ENCODE assay signal across 30 mouse cellular contexts in genomic region chr11:77709039-77709438, GRCm38 (mm10). TPM values are rescaled to one million over a fixed set of nuclear protein-coding genes. Genes with fewer than 3 reads are reported as not detected.
A peak's percentile ranks its signal among the peaks of the same experiment; 100 is the strongest.
DNase-seq lines count a peak whose midpoint lies in the region; ATAC-seq and TF ChIP-seq lines count a peak whose summit lies in the region.
"Had no signal": no experiment of that assay in that cellular context is flagged by ENCODE, and none has a peak within 500 bp of the region (broad histone marks: within the 10 kb centered on the region; RNA-seq: fewer than 3 reads in every experiment).

No protein-coding gene starts in this region.

- no peak for TF ChIP-seq EP300 in heart, postnatal 0 days (IDR thresholded peaks at IDR 0.05; ENCODE audit: low read depth)

- ATAC-seq in heart, embryonic 12.5 days (ENCODE audit: insufficient number of reproducible peaks, low FRiP score) = no peak
- no peak for ATAC-seq in heart, postnatal 0 days (ENCODE audit: insufficient read depth, low read depth)
- no peak for ATAC-seq in heart, embryonic 11.5 days (replicated peaks; ENCODE audit: insufficient number of reproducible peaks, low FRiP score, low TSS enrichment)
- ATAC-seq: CD4-positive, CD25-positive, alpha-beta regulatory T cell, adult 4 months; forebrain, embryonic 14.5 days; forebrain, postnatal 0 days; hindbrain, embryonic 16.5 days; intestine, embryonic 15.5 days had no signal

- no peak overlapping the region for H3K9ac ChIP-seq in heart, embryonic 12.5 days
- no peak overlapping the region for H3K9ac ChIP-seq in heart, postnatal 0 days (replicated peaks; ENCODE audit: low read depth, low read length)
- no peak overlapping the region for H3K9ac ChIP-seq in heart, embryonic 11.5 days (ENCODE audit: low read depth, low read length)
- H3K9ac ChIP-seq: embryonic facial prominence, embryonic 12.5 days; embryonic facial prominence, embryonic 15.5 days; forebrain, postnatal 0 days; heart, embryonic 15.5 days; hindbrain, embryonic 13.5 days; intestine, embryonic 15.5 days had no signal

- no peaks in the 10 kb centered on the region for H3K9me3 ChIP-seq in heart, embryonic 12.5 days (replicated peaks)
- H3K9me3 ChIP-seq in heart, postnatal 0 days (replicated peaks; ENCODE audit: control insufficient read depth, low read length) = no peaks in the 10 kb centered on the region
- H3K9me3 ChIP-seq in heart, embryonic 11.5 days (replicated peaks; ENCODE audit: control insufficient read depth, low read length) = no peaks in the 10 kb centered on the region
- H3K9me3 ChIP-seq: embryonic facial prominence, embryonic 12.5 days; embryonic facial prominence, embryonic 15.5 days; heart, embryonic 15.5 days; hindbrain, embryonic 10.5 days; hindbrain, embryonic 13.5 days; intestine, embryonic 15.5 days had no signal

- H3K4me2 ChIP-seq in heart, embryonic 12.5 days = no peak overlapping the region
- H3K4me2 ChIP-seq in heart, postnatal 0 days (ENCODE audit: low read depth, low read length) = no peak overlapping the region
- no peak overlapping the region for H3K4me2 ChIP-seq in heart, embryonic 11.5 days
- H3K4me2 ChIP-seq: embryonic facial prominence, embryonic 12.5 days; embryonic facial prominence, embryonic 15.5 days; heart, embryonic 15.5 days; hindbrain, embryonic 13.5 days; intestine, embryonic 15.5 days had no signal

- DNase-seq in heart, adult 18-20 months = peak; percentile 27 to 35
- DNase-seq in heart, postnatal 0 days (ENCODE audit: low spot score) = no peak
- DNase-seq in kidney, adult 11 months = peak; percentile 12
- no peak for DNase-seq in kidney, postnatal 36 days
- DNase-seq in skeletal muscle tissue, adult 2 months (ENCODE audit: low read depth, low spot score) = peak; percentile 10
- no peak for DNase-seq in thymus, adult 2 months
- DNase-seq: adrenal gland, adult 2 months; adrenal gland, postnatal 14 days; cerebellum, adult 11 months; cerebellum, adult 9-11 months; forebrain, postnatal 0 days; gastrocnemius, postnatal 25 days; kidney, adult 18-20 months had no signal

- no peak for TF ChIP-seq CTCF in heart, postnatal 0 days (IDR thresholded peaks at IDR 0.05; ENCODE audit: low read depth)
- no peak for TF ChIP-seq CTCF in thymus, adult 2 months (IDR thresholded peaks at IDR 0.05; ENCODE audit: borderline replicate concordance, control insufficient read depth, extremely low read depth, insufficient read depth, low read length, poor library complexity)

- H3K4me3 ChIP-seq in heart, embryonic 12.5 days = no peak overlapping the region
- H3K4me3 ChIP-seq in heart, postnatal 0 days (ENCODE audit: low read depth, low read length) = no peak overlapping the region
- H3K4me3 ChIP-seq in heart, embryonic 11.5 days (ENCODE audit: low read depth, low read length) = no peak overlapping the region
- H3K4me3 ChIP-seq in thymus, adult 2 months (ENCODE audit: control insufficient read depth, insufficient read depth, low read length) = no peak overlapping the region
- H3K4me3 ChIP-seq: embryonic facial prominence, embryonic 12.5 days; embryonic facial prominence, embryonic 15.5 days; heart, embryonic 15.5 days; hindbrain, embryonic 10.5 days; hindbrain, embryonic 13.5 days; intestine, embryonic 15.5 days had no signal

- peaks cover 40% of the 10 kb centered on the region for H3K36me3 ChIP-seq in heart, embryonic 12.5 days
- peaks cover 48% of the 10 kb centered on the region for H3K36me3 ChIP-seq in heart, postnatal 0 days (replicated peaks; ENCODE audit: control insufficient read depth, insufficient read depth, low read length)
- peaks cover 10% of the 10 kb centered on the region; the same call in 1 of the 2 replicates for H3K36me3 ChIP-seq in heart, embryonic 11.5 days (ENCODE audit: control insufficient read depth, insufficient read depth, low read length)
- peaks cover 59% of the 10 kb centered on the region for H3K36me3 ChIP-seq in thymus, adult 2 months (ENCODE audit: control insufficient read depth, insufficient read depth, low read length)

- no peak for TF ChIP-seq POLR2A in thymus, adult 2 months (IDR thresholded peaks at IDR 0.05; ENCODE audit: control insufficient read depth, extremely low read depth, insufficient read depth, low read length, poor library complexity)

- WGBS in heart, embryonic 12.5 days = 85% methylated on average over 3 of the region's 3 CpGs
- WGBS in heart, postnatal 0 days = 47% methylated on average over 3 of the region's 3 CpGs
- WGBS in heart, embryonic 11.5 days (ENCODE audit: insufficient replicate concordance) = 82% methylated on average over 3 of the region's 3 CpGs
- 90% methylated on average over 3 of the region's 3 CpGs for WGBS in thymus, adult 2 months

- H3K27me3 ChIP-seq in heart, embryonic 12.5 days (replicated peaks) = no peaks in the 10 kb centered on the region
- no peaks in the 10 kb centered on the region for H3K27me3 ChIP-seq in heart, postnatal 0 days (ENCODE audit: control insufficient read depth, insufficient read depth, low read length)
- H3K27me3 ChIP-seq in heart, embryonic 11.5 days (ENCODE audit: control insufficient read depth, insufficient read depth, low read length) = no peaks in the 10 kb centered on the region
- no peaks in the 10 kb centered on the region for H3K27me3 ChIP-seq in thymus, adult 2 months (ENCODE audit: control insufficient read depth, insufficient read depth, low read length)
- H3K27me3 ChIP-seq: embryonic facial prominence, embryonic 12.5 days; embryonic facial prominence, embryonic 15.5 days; heart, embryonic 15.5 days; hindbrain, embryonic 13.5 days; intestine, embryonic 15.5 days had no signal

- H3K4me1 ChIP-seq in heart, embryonic 12.5 days (replicated peaks) = 0 out of 2 replicates have a peak, but pooled peaks cover 6% of the 10 kb centered on the region
- no peaks in the 10 kb centered on the region for H3K4me1 ChIP-seq in heart, postnatal 0 days (ENCODE audit: control insufficient read depth, insufficient read depth)
- H3K4me1 ChIP-seq in heart, embryonic 11.5 days (ENCODE audit: control insufficient read depth, insufficient read depth, low read length) = no peaks in the 10 kb centered on the region
- no peaks in the 10 kb centered on the region for H3K4me1 ChIP-seq in thymus, adult 2 months (replicated peaks; ENCODE audit: control insufficient read depth, insufficient read depth, low read length)
- H3K4me1 ChIP-seq: embryonic facial prominence, embryonic 12.5 days; embryonic facial prominence, embryonic 15.5 days; heart, embryonic 15.5 days; hindbrain, embryonic 10.5 days; hindbrain, embryonic 13.5 days; intestine, embryonic 15.5 days had no signal

- H3K27ac ChIP-seq in heart, embryonic 12.5 days (ENCODE audit: poor library complexity, severe bottlenecking) = no peak overlapping the region
- H3K27ac ChIP-seq in heart, postnatal 0 days (ENCODE audit: low read depth) = 0 out of 2 replicates have a peak overlapping the region, but pooled peaks have one; percentile 20
- H3K27ac ChIP-seq in heart, embryonic 11.5 days (ENCODE audit: low read depth, low read length) = no peak overlapping the region
- H3K27ac ChIP-seq in thymus, adult 2 months (ENCODE audit: control insufficient read depth, insufficient read depth, low read length) = no peak overlapping the region
- H3K27ac ChIP-seq: embryonic facial prominence, embryonic 12.5 days; embryonic facial prominence, embryonic 15.5 days; heart, embryonic 15.5 days; hindbrain, embryonic 10.5 days; hindbrain, embryonic 13.5 days; intestine, embryonic 15.5 days had no signal

RNA-seq across cellular contexts. Expression of gene Cryba1, which starts 16.0 kb away (rescaled TPM):
- not detected for total RNA-seq in heart, adult 18-20 months (2021)
- polyA plus RNA-seq in heart, embryonic 12.5 days (2016; fragmentation: Nextera tagmentation; extraction: Ambion mirVana) = 0.51 TPM in 1 of 2 replicates, not detected in the other
- total RNA-seq in heart, postnatal 0 days (2014; rRNA removed; ENCODE audit: low replicate concordance) = not detected in 2 replicates
- not detected in 2 replicates for polyA plus RNA-seq in heart, postnatal 0 days (2015; fragmentation: Nextera tagmentation; extraction: Ambion mirVana)
- not detected in 2 replicates for polyA plus RNA-seq in heart, embryonic 11.5 days (2014; fragmentation: Nextera tagmentation; extraction: Ambion mirVana)
- polyA plus RNA-seq in thymus, adult 2 months (2012; rRNA removed) = 0.13 and 0.36 TPM in 2 replicates
- total RNA-seq: adrenal gland, adult 2 months; adrenal gland, postnatal 14 days; adrenal gland, postnatal 4 days; common myeloid progenitor, adult 5-6 weeks; gastrocnemius, adult 8-10 months; gastrocnemius, postnatal 25 days; granulocyte monocyte progenitor cell, adult 5-6 weeks; MEL had no signal
- polyA plus RNA-seq: adrenal gland, adult 2 months; CD4-positive, CD25-positive, alpha-beta regulatory T cell, adult 4 months; cerebellum, adult 2 months; heart, embryonic 15.5 days; intestine, embryonic 15.5 days had no signal

RNA-seq across cellular contexts. Expression of gene Nufip2, which starts 23.1 kb away (rescaled TPM):
- total RNA-seq in heart, adult 18-20 months (2021) = 10 to 100 TPM; 47.0 to 47.9 TPM
- polyA plus RNA-seq in heart, embryonic 12.5 days (2016; fragmentation: Nextera tagmentation; extraction: Ambion mirVana) = 4.4 and 4.9 TPM in 2 replicates
- total RNA-seq in heart, postnatal 0 days (2014; rRNA removed; ENCODE audit: low replicate concordance) = 30.5 and 55.1 TPM in 2 replicates
- polyA plus RNA-seq in heart, postnatal 0 days (2015; fragmentation: Nextera tagmentation; extraction: Ambion mirVana) = 3.0 and 3.5 TPM in 2 replicates
- 3.8 and 11.3 TPM in 2 replicates for polyA plus RNA-seq in heart, embryonic 11.5 days (2014; fragmentation: Nextera tagmentation; extraction: Ambion mirVana)
- polyA plus RNA-seq in thymus, adult 2 months (2012; rRNA removed) = 30.1 and 38.8 TPM in 2 replicates

RNA-seq across cellular contexts. Expression of gene Myo18a, which starts 54.0 kb away (rescaled TPM):
- total RNA-seq in heart, adult 18-20 months (2021) = 100 to 1,000 TPM; 228 to 270 TPM
- 154 and 164 TPM in 2 replicates for polyA plus RNA-seq in heart, embryonic 12.5 days (2016; fragmentation: Nextera tagmentation; extraction: Ambion mirVana)
- total RNA-seq in heart, postnatal 0 days (2014; rRNA removed; ENCODE audit: low replicate concordance) = 181 and 218 TPM in 2 replicates
- 80.0 and 82.5 TPM in 2 replicates for polyA plus RNA-seq in heart, postnatal 0 days (2015; fragmentation: Nextera tagmentation; extraction: Ambion mirVana)
- polyA plus RNA-seq in heart, embryonic 11.5 days (2014; fragmentation: Nextera tagmentation; extraction: Ambion mirVana) = 94.0 and 96.7 TPM in 2 replicates
- 105 and 122 TPM in 2 replicates for polyA plus RNA-seq in thymus, adult 2 months (2012; rRNA removed)

Comparison
In these comparisons a context has a peak if more than half of its experiments do, and no peak if none do; other contexts are left out.
1. DNase-seq: peak in heart, adult 18-20 months (2 of 2), kidney, adult 11 months (single experiment) and skeletal muscle tissue, adult 2 months (single experiment); none in heart, postnatal 0 days (single experiment), kidney, postnatal 36 days (0 of 2) and thymus, adult 2 months (single experiment).